Mouse (Mus musculus): ENCODE results near the gene Cblb.

The Cblb gene

DNA sequence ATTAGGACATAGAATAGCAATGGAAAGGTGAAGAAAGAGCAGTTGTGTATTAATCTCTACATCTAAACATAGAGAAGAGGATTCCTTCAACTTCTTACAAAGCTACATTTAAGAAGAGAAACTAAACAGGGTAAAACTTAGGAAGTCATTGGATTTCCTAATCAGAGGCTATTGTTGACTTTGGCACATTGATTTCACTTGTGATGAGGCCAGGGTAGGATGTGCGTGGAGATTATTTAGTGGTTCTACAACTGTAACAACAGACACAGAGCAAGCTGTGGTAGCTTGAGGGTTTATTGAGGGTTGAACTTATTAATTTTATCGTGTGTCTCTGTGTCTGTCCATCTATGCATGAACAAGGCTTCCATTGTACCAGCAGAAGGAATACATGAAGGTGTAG is 7.8 kb downstream of the Cblb start:
- no peak for DNase-seq (ENCODE audit: low spot score)

GRCm38 (mm10) chr16:52040937-52041336 is 9.9 kb downstream of the Cblb start:
- DNase-seq (ENCODE audit: low spot score): no peak

DNA sequence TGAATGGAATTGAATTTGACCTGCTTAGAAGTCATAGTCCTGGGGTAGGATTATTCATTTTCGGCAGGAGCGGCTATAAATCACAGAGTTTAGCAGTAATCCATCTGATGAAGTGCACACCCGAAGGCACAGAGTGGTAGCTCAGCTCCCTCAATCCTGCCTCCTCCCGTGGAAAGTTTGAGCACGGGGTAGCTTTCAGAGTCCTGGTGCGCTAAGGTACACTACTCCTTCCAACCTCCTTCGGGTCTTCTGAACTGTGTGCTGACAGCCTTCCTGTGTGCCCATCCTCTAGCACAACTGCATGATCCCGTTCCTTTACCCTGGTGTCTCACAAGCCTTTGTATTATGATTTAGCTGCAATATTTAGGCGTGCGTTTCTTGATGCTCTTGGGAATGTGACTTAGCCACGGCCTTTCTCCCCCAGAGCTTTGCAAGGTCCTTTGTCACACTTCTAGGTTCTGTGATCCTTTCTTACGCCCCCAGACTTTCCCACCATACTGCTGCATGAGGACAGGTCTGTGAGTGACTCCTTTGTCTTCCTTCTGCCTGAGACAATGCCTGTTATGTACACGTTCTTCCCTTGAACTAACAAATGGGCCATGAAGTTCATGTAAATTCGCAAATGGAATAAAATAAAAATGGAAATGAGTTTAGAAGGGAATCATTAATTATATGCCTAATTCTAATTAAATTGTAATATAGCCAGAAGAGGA is 11.8 kb downstream of the Cblb start:
- DNase-seq (ENCODE audit: low spot score): no peak

DNA sequence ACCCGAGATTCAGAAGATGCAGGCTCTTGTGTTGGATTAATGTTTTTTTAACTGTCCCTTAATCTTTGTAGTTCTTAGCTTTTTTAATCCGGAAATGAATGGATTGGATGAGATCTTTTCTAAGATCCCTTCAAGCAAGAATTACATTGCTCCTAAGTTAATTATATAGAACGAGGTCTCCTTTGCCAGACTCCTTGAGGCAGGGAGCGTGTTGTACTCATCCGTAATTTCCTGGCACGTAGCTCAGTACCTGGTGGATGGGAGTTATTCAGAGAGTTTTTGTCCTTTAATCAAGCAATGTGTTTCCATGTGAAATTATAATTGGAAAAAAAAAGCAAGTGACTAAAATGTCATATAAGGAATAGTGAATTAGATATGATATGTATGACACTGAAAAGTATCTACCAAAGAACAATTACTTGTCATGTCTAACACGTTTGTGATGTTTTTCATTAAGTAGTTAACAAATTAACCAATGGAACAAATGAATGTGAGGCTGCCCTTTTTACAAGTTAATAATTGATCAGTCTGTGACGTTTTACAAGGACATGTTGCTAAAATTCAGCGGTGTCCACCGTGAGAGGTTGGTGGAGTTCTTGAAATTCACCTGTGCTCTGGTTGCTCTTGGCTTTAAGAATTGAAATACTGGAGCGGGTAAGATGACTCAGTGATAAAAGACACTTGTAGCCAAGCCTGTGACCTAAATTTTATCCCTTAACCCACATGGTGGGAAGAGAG is 12.5 kb downstream of the Cblb start:
- DNase-seq (ENCODE audit: low spot score): no peak

- no peak for DNase-seq (ENCODE audit: low spot score)
Observed at GRCm38 (mm10) chr16:52044518-52044917, 13.5 kb downstream of the Cblb start.

- DNase-seq (ENCODE audit: low spot score): no peak
Observed at GRCm38 (mm10) chr16:52044985-52045384, 14.0 kb downstream of the Cblb start.

- DNase-seq (ENCODE audit: low spot score): no peak
Observed at GRCm38 (mm10) chr16:52046464-52046863, 15.4 kb downstream of the Cblb start.

GRCm38 (mm10) chr16:52051106-52051505 is 20.1 kb downstream of the Cblb start:
- DNase-seq (ENCODE audit: low spot score): no peak

DNA sequence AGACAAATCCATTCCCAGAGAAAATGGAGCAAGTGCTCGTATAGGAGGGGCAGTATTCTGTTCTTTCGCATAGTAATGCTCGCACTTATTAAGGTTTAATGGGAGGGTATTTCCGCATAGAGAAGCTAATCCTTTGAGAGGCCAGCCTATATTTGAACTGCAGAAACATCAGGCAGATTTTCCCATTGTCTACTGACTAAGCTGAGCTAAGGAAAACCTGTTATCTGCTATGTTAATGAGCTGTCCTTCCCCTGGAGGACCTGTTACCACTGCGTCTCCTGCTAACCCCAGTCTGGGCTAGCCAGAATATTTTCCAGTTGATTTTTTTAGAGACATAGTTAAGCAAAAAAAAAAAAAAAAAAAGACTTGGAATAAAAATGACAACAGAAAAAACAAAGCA is 21.7 kb downstream of the Cblb start:
- DNase-seq (ENCODE audit: low spot score): no peak

DNA sequence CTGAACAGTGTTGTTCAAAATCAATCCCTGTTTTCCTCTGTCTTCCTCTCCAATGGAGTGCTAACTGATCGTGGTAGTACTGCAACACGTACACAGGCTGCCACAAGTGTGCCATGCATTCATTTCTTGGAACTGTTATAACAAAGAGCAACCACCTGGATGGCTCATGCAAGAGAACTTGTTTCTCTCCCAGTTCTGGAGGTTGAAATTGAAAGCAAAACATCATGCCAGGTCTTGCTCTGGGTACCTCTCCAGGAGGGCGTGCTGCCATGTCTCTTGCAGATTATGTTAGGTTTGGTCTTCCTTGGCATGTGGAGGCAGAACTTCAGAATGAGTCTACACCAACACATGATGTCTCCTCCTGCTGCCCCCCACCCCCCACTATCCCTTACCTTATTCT is 24.2 kb downstream of the Cblb start:
- DNase-seq (ENCODE audit: low spot score): no peak

GRCm38 (mm10) chr16:52056164-52056563 is 25.1 kb downstream of the Cblb start:
- no peak for DNase-seq (ENCODE audit: low spot score)

GRCm38 (mm10) chr16:52057335-52057734 is 26.3 kb downstream of the Cblb start:
- no peak for DNase-seq (ENCODE audit: low spot score)

GRCm38 (mm10) chr16:52059535-52059934 is 28.5 kb downstream of the Cblb start:
- no peak for DNase-seq (ENCODE audit: low spot score)

DNA sequence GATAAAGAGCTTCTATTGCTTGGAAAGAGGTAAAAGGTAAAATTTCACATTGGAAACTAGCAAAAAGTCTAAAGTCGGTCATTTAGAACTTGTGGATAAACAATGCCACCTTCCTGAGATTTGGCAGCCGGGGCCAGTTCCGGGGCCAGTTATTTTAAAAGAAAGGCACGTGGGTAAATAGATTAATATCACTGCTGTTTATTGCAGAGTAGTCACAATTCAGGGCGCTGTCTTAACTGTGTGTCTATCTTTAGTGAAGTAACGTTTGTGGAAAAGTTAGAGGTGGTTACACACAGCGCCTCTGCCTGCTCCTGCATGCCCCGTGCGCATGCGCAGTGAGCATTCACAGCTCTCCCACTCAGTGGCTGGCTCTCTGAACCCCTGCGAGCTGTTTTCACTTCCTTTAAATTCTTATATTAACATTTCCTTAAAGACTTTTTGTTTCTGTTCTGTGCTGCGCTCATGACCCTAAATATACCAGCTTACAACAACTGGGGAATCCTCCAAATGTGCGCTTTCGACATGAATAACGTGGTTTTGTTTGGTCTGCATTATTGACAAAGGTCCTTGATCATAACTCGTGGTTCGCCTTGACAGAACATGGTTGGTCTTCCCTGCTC is 29.2 kb downstream of the Cblb start:
- peak; percentile 39 for DNase-seq (ENCODE audit: low spot score)

DNA sequence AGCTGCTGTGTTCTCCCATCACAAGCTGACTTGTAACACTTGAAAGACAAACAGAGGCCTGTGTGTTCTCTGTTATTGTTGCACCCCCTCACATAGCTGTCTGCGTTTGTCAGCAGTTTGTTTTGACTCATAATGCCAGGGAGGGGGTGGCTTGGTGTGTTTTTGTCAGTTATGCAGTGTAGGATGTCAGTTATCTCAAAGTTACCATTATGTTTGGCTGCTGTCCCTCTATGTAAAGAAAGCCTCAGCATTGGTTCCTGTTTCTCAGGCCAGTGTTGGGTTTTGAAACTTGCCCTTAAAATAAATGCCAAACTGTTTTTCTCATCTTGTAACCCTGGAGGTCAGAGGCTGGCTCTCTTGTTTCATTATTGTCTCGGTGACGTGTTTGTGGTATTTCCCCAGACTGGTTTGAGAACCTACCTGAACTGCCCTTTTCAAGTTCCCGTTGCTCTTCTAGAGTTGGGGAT is 30.0 kb downstream of the Cblb start:
- DNase-seq (ENCODE audit: low spot score): peak; percentile 18

DNA sequence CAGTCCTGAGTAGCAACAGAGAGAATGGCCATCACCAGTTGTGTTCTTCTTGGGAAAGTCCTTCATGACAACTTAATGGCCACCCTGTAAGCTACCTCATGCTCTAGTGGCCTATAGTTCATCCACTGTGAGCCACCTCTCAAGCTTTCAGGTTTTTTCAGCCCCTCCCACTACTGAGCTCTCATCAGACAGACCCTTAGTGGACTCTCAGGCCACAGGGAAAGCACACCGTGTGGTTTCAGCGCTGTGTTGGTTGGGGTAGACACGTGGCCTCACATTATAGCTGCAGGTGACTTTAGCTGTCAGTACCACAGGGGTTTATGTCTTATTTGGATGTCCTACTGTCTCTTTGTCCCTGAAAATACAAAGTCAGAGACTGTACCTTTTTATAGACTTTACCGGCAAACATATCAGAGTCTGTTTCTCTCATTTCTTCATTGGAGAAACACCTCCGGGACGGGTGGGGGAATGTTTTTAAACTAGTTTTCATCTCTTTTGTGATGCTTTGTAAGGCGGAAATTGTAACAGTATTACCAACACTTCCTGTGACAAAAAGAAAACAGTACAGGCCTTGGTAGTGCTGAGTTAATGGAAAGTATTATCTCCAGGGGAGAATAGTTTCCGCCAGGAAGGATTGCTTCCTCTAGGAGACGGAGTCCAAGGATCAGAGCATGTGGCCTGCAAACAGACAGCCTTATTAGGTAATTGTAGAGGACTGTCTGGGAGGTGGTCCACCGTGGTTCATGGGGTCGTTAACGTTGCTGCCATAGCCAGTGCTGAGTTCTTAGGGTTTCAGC is 33.5 kb downstream of the Cblb start:
- no peak for DNase-seq (ENCODE audit: low spot score)

DNA sequence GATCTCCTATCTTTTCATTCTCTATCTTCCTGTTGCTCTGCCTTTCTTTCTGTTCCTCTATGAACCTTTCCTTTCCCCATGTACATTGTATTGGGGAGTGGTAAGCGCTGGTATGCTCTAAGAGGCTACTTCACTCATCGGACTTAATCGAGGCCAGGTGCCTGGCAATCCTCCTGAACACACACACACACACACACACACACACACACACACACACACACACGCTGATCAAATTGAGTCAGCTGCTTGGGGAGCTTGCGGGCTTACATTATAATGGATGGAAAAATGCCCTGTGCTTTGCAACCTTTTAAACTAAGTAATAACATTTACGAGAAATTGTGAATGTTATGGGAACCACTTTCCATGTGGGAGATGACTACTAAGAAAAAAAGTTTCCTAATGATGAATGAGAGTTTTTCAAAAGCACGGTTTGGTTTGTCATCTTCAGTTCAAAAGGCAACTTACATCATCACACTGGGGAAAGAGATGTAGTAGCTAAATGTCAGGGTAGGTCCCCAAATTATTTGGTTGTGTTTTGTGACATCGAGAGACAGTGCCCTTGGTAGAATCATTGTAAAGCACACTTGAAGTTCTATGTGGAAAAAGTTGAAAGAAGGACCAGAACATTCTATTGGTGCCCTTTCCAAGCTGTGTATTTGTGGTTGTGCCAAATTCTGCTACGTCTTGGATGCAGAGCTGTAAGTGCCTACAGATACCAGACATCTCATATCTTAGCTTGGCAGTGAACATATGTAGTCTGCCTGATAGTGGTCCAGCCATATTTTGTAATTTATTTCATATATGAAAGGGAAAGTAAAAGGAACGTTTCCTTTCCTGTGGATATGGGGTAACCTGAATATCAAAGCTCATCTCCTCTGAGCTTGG is 36.8 kb downstream of the Cblb start:
- DNase-seq (ENCODE audit: low spot score): no peak

- no peak for DNase-seq (ENCODE audit: low spot score)
Observed at GRCm38 (mm10) chr16:52068517-52068874, 37.5 kb downstream of the Cblb start.

- no peak for DNase-seq (ENCODE audit: low spot score)
Observed at GRCm38 (mm10) chr16:52069648-52070047, 38.6 kb downstream of the Cblb start.

DNA sequence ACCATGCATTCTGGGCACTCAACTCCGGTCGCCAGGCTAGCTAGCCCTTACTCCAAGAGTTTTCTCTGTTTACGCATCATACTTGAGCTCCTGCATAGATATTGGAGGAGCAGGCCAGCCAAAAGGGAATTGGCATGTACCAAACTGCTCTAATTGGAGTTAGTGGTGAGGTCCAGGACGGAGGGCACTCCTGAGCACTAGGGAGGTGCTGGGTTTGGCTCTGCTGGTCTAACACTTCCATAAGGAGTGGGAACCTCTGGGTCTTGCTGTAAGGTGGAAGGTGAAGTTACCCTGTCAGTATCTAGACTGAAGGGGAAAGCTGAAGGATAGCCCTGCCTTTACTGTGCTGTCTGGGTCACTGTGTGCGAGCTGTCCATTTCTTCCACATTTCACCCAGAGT is 39.1 kb downstream of the Cblb start:
- no peak for DNase-seq (ENCODE audit: low spot score)

GRCm38 (mm10) chr16:52071290-52071689 is 40.3 kb downstream of the Cblb start:
- no peak for DNase-seq (ENCODE audit: low spot score)
